Comparison of ENCODE assay signal across 19 mouse cellular contexts in the genomic region with DNA sequence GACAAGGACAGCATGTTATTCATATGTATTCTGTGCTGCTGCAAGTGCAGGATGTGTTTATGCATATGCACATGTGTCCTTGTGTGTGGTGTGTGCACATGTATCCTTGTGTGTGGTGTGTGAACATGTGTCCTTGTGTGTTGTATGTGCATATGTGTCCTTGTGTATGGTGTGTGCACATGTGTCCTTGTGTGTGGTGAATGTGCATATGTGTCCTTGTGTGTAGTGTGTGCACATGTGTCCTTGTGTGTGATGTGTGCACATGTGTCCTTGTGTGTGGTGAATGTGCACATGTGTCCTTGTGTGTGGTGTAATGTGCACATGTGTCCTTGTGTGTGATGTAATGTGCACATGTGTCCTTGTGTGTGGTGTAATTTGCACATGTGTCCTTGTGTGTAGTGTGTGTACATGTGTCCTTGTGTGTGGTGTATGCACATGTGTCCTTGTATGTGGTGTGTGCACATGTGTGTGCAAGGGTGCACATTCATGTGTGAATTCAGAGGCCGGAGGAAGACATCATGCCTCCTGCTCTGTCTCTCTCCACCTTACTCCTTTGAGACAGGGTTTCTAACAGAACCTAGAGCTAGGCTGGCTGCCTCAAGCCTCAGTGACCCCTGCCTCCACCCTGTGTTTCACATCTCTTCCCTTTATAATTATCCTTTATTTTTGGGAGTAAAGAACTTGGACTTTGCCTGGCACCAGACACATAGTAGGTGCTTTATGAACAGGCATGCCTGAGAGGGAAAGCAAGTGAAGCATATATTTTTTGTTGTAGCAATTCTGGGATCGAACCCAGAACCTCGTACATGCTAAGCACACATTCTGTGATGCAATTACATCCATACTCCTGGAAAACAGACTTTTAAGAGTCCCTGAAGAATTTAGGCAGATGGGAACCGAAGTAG.
"Had no signal": no experiment of that assay in that cellular context is flagged by ENCODE, and none has a peak within 500 bp of the region (broad histone marks: within the 10 kb centered on the region; RNA-seq: fewer than 3 reads in every experiment).

No protein-coding gene starts in this region.

- H3K36me3 ChIP-seq: midbrain, embryonic 10.5 days; midbrain, embryonic 12.5 days; neural tube, embryonic 13.5 days; neural tube, embryonic 15.5 days had no signal

- H3K4me3 ChIP-seq: midbrain, embryonic 10.5 days; midbrain, embryonic 12.5 days; myocyte; neural tube, embryonic 13.5 days; neural tube, embryonic 15.5 days had no signal

- H3K9me3 ChIP-seq: neural tube, embryonic 15.5 days had no signal

- H3K27ac ChIP-seq: midbrain, embryonic 10.5 days; midbrain, embryonic 12.5 days; neural tube, embryonic 13.5 days; neural tube, embryonic 15.5 days had no signal

- H3K27me3 ChIP-seq: neural tube, embryonic 15.5 days had no signal

- DNase-seq: lung, adult 18-20 months; lung, embryonic 14.5 days; lung, postnatal 10 days; lung, postnatal 4 days; midbrain, embryonic 14.5 days; retina, postnatal 1 day; right cerebral cortex, adult 18-20 months; right cerebral cortex, postnatal 25 days; right cerebral cortex, postnatal 4 days; spleen, adult 18-20 months; thymus, adult 18-20 months; thymus, postnatal 14 days; thymus, postnatal 36 days had no signal

- ATAC-seq: midbrain, embryonic 16.5 days had no signal

- H3K4me1 ChIP-seq: midbrain, embryonic 10.5 days; midbrain, embryonic 12.5 days; neural tube, embryonic 15.5 days had no signal
